Mouse (Mus musculus) CH12.LX (cell line): ENCODE data around the gene E330009J07Rik. TPM values are rescaled to one million over a fixed set of nuclear protein-coding genes. Genes with fewer than 3 reads are reported as not detected.

ENCODE experiments used
- DNase-seq: peaks from one replicate; pipeline ENCODE4 v3.0.0-alpha.2; 2013; ENCODE audit errors: extremely low read depth
- H3K27ac ChIP-seq: 2 replicates; pipeline ENCODE4 v1.5.1; 2012; ENCODE audit warnings: low read depth, mild to moderate bottlenecking, control low read depth, moderate library complexity; ENCODE audit not compliant: insufficient read depth
- H3K27me3 ChIP-seq: replicated peaks from 2 replicates; pipeline ENCODE3; 2012; ENCODE audit warnings: inconsistent platforms
- H3K36me3 ChIP-seq, 2 experiments: replicated peaks in 1 of 2; 2 replicates each; pipeline versions ENCODE3 to v1.6.1; 2012; ENCODE audit warnings: inconsistent platforms in 1 of 2, low read length in 1 of 2, mild to moderate bottlenecking in 1 of 2, mixed read lengths in 1 of 2, moderate library complexity in 1 of 2; ENCODE audit not compliant: control insufficient read depth in 1 of 2, insufficient read depth in 1 of 2
- H3K4me1 ChIP-seq, 2 experiments: 2 replicates each; pipeline ENCODE4 v1.6.1; 2012; ENCODE audit warnings: inconsistent platforms in 1 of 2, moderate library complexity in 1 of 2; ENCODE audit not compliant: insufficient read depth in 2 of 2, control insufficient read depth in 1 of 2
- H3K4me2 ChIP-seq: 2 replicates; pipeline ENCODE4 v1.6.1; 2012; ENCODE audit warnings: low read depth, mild to moderate bottlenecking, control low read depth; ENCODE audit not compliant: poor library complexity, insufficient read depth, severe bottlenecking
- H3K4me3 ChIP-seq, 3 experiments: fragments of 150-350 bp in 1 of 3; sonication (generic) in 1 of 3; replicated peaks in 1 of 3; 2 replicates each; pipeline versions ENCODE3 to v1.5.1; 2011 to 2012; ENCODE audit warnings: low read depth in 2 of 3, low read length in 2 of 3, mild to moderate bottlenecking in 2 of 3, moderate library complexity in 2 of 3, control low read depth in 1 of 3, improper control_type of control experiment in 1 of 3, inconsistent platforms in 1 of 3, mixed read lengths in 1 of 3; ENCODE audit not compliant: poor library complexity in 1 of 3
- H3K79me2 ChIP-seq: replicated peaks from 2 replicates; pipeline ENCODE4 v1.6.1; 2012; ENCODE audit warnings: mild to moderate bottlenecking, moderate library complexity; ENCODE audit not compliant: control insufficient read depth, poor library complexity, insufficient read depth, severe bottlenecking; ENCODE audit errors: extremely low read depth
- H3K9ac ChIP-seq: 2 replicates; pipeline ENCODE4 v1.6.1; 2012; ENCODE audit warnings: low read depth, mild to moderate bottlenecking, control low read depth, moderate library complexity; ENCODE audit not compliant: insufficient read depth
- H3K9me3 ChIP-seq: replicated peaks from 2 replicates; pipeline ENCODE3; 2012; ENCODE audit warnings: low read length, inconsistent platforms, mixed read lengths
- CHD1 ChIP-seq: IDR thresholded peaks from 2 replicates; pipeline ENCODE4 v1.6.1; 2012; ENCODE audit warnings: low read depth, low read length, improper control_type of control experiment, inconsistent platforms
- CHD2 ChIP-seq: IDR thresholded peaks from 2 replicates; pipeline ENCODE4 v1.6.1; 2011; ENCODE audit warnings: low read length, improper control_type of control experiment
- ELF1 ChIP-seq: IDR thresholded peaks from 2 replicates; pipeline ENCODE4 v1.6.1; 2014; ENCODE audit warnings: low read depth, mild to moderate bottlenecking, inconsistent platforms, low read length, improper control_type of control experiment
- EP300 ChIP-seq: IDR thresholded peaks from 2 replicates; pipeline ENCODE4 v1.6.1; 2011; ENCODE audit warnings: low read length, improper control_type of control experiment
- MAFK ChIP-seq: IDR thresholded peaks from 2 replicates; pipeline ENCODE4 v1.6.1; 2011; ENCODE audit warnings: low read length, improper control_type of control experiment; ENCODE audit not compliant: insufficient replicate concordance
- MAZ ChIP-seq: IDR thresholded peaks from 2 replicates; pipeline ENCODE4 v1.6.1; 2012; ENCODE audit warnings: low read depth, mild to moderate bottlenecking, inconsistent platforms, low read length, improper control_type of control experiment, moderate library complexity
- MXI1 ChIP-seq: IDR thresholded peaks from 2 replicates; pipeline ENCODE4 v1.6.1; 2011; ENCODE audit warnings: mild to moderate bottlenecking, low read depth, low read length, improper control_type of control experiment
- MYC ChIP-seq: IDR thresholded peaks from 2 replicates; pipeline ENCODE4 v1.6.1; 2011; ENCODE audit warnings: low read depth, mild to moderate bottlenecking, improper control_type of control experiment, low read length
- NRF1 ChIP-seq: IDR thresholded peaks from 2 replicates; pipeline ENCODE4 v1.6.1; 2014; ENCODE audit warnings: low read depth, mild to moderate bottlenecking, inconsistent platforms, low read length, improper control_type of control experiment, moderate library complexity
- RAD21 ChIP-seq: IDR thresholded peaks from 2 replicates; pipeline ENCODE4 v1.6.1; 2011; ENCODE audit warnings: low read depth, mild to moderate bottlenecking, low read length, improper control_type of control experiment, moderate library complexity
- SIN3A ChIP-seq: IDR thresholded peaks from 2 replicates; pipeline ENCODE4 v1.6.1; 2012; ENCODE audit warnings: low read length, improper control_type of control experiment, inconsistent platforms
- SMC3 ChIP-seq: IDR thresholded peaks from 2 replicates; pipeline ENCODE4 v1.6.1; 2011; ENCODE audit warnings: low read depth, low read length, improper control_type of control experiment
- USF1 ChIP-seq: IDR thresholded peaks from 2 replicates; pipeline ENCODE4 v1.6.1; 2014; ENCODE audit warnings: low read depth, mild to moderate bottlenecking, inconsistent platforms, low read length, improper control_type of control experiment
- USF2 ChIP-seq: conservative IDR thresholded peaks from 2 replicates; pipeline ENCODE4 v1.6.1; 2011; ENCODE audit warnings: low read depth, low read length, improper control_type of control experiment
- dilution Hi-C: fragments of 300-500 bp; cut with MboI; formaldehyde crosslinking; loops from 2 replicates; pipeline ENCODE4 v1.14.3; 2020; ENCODE audit warnings: low sequenced_read_pairs; ENCODE audit not compliant: extremely low pct_unique_long_range_greater_than_20kb, extremely low pct_ligation_motif_present
- in situ Hi-C: fragments of 300-500 bp; cut with MboI; formaldehyde crosslinking; loops from 3 replicates; pipeline ENCODE4 v1.14.3; 2019; ENCODE audit warnings: low sequenced_read_pairs, low pct_ligation_motif_present, low pct_unique_long_range_greater_than_20kb, mixed read lengths
- polyA plus RNA-seq: library from polyadenylated mRNA; unstranded; fragments of >175 nt; gene quantifications from 2 replicates; pipeline ENCODE4 v1.2.1, GENCODE M21; 2012; ENCODE audit warnings: low read depth; ENCODE audit not compliant: insufficient read length
- total RNA-seq, 2 experiments: library from RNA; depleted of rRNA; stranded (reverse); fragments of 300-350 nt in 1 of 2; fragments of >200 nt in 1 of 2; gene quantifications; 2 replicates each; pipeline ENCODE4 v1.2.3; 2012 to 2014

Gene E330009J07Rik
- total and polyA plus RNA-seq, 3 experiments, result 12.3 to 21.6 (median 13.1) TPM

- in situ Hi-C loops, result no loop called here
- Histone ChIP-seq H3K27me3 (peaks cover 10% of the 10 kb centered on the region), H3K9ac (no peak overlapping the region), H3K4me2 (no peak overlapping the region), H3K79me2 (no peaks in the 10 kb centered on the region), H3K4me1 (peaks cover 2 to 5% of the 10 kb centered on the region in 2 experiments; a peak in 3 of 4 replicates), H3K4me3 (no peak overlapping the region), H3K36me3 (no peaks in the 10 kb centered on the region)
- dilution Hi-C loops, result no loop called here
- TF ChIP-seq SMC3, result no peak
- no peak for TF ChIP-seq MAZ
- no peak for TF ChIP-seq MAFK
- TF ChIP-seq ELF1, result no peak
- no peak for TF ChIP-seq MXI1
- TF ChIP-seq CHD2, result no peak
- no peak for TF ChIP-seq SIN3A
- no peak for TF ChIP-seq EP300
- TF ChIP-seq USF1, result no peak
- no peak for TF ChIP-seq CHD1
- TF ChIP-seq NRF1, result no peak
- no peak for TF ChIP-seq MYC
- TF ChIP-seq USF2, result no peak
- TF ChIP-seq, all 38 proteins: peak for 0
- Histone ChIP-seq H3K27ac (no peak overlapping the region), H3K9me3 (no peaks in the 10 kb centered on the region)
- no peak for DNase-seq
Observed at GRCm38 (mm10) chr6:40439731-40440130, 3.8 kb upstream of the E330009J07Rik start.

GRCm38 (mm10) chr6:40438936-40439335 is 3.0 kb upstream of the E330009J07Rik start, which contains the start of gene Wee2:
Gene Wee2, plus strand, starts transcription at chr6:40439088.
- H3K36me3 ChIP-seq, result no peaks in the 10 kb centered on the region
- H3K4me3 ChIP-seq, result no peak within 1 kb of the TSS
- no peak for DNase-seq
- peaks cover 10% of the 10 kb centered on the region for H3K27me3 ChIP-seq
- peaks cover 8 to 13% of the 10 kb centered on the region in 2 experiments for H3K4me1 ChIP-seq
- no peak within 1 kb of the TSS for H3K27ac ChIP-seq
- in situ Hi-C loops (no loop called here), dilution Hi-C loops (no loop called here)
- TF ChIP-seq RAD21, result no peak
- no peak for TF ChIP-seq USF2
- TF ChIP-seq MYC, result no peak
- H3K79me2 ChIP-seq, result no peaks in the 10 kb centered on the region
- H3K9ac ChIP-seq, result no peak within 1 kb of the TSS
- no peaks in the 10 kb centered on the region for H3K9me3 ChIP-seq
- H3K4me2 ChIP-seq, result no peak within 1 kb of the TSS
